Mouse (Mus musculus): ENCODE measurements at regions not wholly inside any gene's neighbourhood (a gene's known extent, or its start where the extent isn't known, plus 50 kb on each side); places are given as distances from the start of the nearest gene placed in this dataset.

DNA sequence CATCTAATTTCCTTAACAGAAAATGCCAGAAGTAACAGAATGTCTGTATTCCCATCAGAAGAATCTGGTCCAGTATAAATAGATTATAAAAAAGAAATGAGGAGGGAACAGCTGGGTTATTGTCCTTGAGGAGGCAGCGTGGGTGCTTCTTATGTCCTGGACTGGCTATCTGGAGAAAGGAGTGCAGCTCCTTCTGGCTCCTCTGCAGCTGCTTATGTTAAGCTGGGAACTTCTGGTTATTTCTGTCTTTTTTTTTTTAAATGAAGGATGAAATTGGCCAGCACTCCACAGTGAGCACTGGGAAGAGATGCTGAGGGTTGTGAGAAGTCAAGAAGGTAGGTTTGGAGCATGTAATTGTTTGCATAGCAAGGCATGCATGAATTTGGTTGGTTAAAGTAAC is 441.5 kb downstream of the Ebf1 start:
- ATAC-seq, result no peak

DNA sequence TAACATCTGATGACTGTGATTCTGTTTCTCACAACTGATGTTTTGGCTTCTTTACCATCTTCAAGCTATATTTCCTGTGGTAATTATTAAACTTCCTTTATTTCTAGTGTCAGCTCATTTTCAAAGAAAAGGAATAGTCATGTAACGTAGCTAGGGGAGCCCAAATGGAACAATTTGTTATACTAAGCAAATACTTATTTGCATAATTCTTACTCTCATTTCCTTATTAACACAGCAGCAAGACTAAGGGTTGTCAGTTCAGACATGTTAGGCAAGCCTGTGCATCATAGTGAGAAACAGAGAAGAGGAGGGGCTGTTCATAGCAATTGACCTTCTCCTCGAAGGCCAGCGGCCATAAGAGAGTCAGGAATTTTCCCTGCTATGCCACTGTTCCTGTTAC is 449.5 kb downstream of the Ebf1 start:
- ATAC-seq, result no peak

DNA sequence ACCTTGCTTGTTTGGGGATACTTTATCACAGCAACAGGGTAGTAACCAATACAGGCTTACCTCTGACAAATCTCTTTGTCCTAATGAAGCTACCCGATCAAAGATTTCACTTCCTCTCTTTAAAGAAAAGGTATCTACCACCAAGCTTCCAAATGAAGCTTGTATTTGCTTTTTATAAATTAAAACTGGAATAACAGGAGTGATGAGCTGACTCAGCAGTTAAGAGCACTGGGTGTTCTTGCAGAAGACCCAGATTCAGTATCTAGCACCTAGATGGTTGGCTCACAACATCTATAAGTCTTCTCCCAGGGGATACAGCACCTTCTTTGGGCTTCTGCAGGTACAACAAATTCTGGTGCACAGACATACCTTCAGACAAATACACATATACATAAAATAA is 453.2 kb downstream of the Ebf1 start:
- no peak for ATAC-seq

DNA sequence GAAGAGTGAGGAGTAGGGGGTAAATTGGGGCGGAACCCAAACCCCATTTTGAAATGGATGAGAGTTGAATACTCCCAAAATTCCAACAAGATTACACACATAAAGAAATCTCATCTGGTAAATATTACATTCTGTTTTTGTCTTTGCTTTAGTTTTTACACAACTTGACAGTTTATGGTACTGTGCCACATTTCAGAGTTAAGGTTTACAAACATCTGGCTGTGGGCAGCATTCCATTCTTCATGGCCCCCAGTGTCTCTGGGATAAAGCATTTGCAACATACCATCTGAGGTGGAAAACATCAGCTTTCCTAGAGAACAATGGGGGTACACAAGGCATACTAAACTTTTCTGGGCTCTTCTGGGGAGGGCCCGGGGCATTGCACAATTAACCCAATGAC is 454.1 kb downstream of the Ebf1 start:
- no peak for ATAC-seq

DNA sequence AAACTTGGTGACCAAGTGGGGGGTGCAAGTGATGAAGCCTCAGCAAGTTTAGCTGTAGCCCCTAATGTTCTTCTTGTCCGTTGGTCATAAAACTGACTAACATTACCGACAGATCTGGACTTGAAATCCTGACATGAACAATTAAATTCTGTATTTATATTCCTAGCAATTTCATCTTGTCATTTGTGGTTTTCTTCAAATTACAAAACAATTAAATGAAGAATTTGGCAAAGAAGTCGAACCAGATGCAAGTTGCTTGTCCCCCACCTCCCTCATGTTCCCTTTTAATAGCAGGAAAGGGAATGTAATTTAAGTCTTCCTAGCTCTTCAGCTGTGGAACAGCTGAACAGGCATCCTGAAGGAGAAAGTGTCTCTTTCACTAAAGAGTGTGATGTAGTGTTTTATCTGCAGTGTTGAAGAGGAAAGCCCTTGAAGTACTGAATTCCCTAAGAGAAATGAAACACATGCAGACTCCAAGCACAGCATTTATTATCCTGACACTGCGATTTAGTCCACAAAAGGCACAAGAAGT is 467.5 kb downstream of the Ebf1 start:
- no peak for ATAC-seq

DNA sequence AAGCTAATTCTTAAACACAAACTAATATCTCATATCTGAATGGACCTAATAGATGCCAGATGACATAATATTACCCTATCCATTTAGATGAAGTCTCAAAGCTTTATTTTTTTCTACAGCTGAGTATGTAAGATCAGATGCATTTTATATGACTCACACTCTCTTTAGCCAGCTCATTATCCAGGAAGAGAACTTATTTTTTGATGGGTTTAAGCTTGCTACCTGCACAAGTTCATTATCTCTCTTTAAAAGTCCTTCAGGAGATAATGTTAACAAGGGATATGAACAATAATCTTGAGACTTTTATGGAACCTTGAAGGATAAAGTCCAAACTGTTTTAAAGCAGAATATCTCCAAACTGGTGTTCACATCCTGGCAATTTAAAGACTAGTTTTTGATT is 468.0 kb downstream of the Ebf1 start:
- no peak for ATAC-seq

DNA sequence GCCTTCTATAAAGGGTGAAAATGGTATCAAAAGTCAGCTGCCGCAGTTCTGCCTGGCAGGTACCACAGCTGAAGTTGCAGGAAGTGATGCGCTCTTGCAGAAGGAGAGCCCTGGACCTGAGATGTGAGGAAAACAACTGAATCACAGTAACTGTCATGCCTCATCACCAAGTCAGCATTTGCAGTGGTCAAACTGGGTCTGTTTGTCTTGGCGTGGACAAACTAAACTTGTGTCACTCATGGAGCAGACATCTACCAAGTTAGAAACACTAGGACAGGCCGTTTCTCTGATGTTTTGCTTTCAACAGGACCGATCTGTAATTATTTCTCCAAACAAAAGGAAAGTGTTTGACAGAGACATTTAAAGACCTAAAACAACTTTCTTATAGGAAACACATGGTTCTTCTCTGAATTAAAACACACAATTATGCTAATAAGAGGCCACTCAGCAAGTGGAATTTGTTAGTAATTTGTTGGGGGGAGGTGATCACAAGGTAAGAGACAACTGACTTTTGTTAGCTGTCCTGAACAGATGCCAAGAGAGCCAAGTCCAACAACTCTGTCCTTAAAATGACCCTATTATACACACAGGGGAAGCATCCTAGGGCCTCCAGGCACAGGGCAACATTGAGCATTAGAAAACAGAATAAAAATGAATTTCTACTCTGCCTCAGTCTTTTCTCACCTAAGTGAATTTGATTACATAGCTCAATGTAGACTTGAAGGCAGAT is 470.2 kb downstream of the Ebf1 start:
- ATAC-seq, result no peak

DNA sequence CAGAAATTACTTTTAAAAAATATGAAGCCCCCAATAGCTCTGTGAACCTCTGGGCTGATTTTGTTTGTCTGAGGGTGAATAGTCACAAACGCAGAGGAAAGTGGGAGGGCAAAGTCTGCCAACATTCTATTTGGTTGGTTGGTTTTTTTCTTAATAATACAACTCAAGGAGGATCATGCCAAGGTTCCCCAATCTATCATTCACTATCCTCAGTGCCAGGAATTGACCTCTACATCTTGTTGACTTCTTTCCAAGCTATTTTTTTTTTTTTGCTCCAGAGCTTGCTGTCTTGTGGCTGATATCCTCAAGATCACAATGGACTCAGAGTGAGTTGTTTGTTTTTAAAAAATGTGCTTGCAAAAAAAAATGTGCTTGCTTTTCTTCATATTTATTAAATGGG is 471.2 kb downstream of the Ebf1 start:
- ATAC-seq, result no peak

DNA sequence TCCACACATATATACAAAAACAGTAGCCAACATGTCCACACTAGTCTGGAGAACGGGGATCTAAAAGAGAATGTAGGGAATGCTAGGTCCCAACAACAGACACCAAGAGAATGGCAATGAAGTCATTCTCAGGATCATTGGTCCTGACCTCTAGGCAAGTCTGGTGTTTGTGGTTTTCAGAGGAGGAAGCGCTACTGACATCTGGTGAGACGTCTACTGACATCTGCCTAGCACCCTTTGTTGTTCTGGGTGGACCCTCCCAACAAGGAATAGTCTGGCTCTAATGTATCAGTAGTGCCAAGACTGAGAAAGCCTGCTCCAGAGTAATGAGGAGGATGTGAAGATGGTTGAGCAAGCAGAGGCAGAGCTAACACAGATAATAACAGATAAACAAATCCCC is 472.4 kb downstream of the Ebf1 start:
- ATAC-seq, result no peak

DNA sequence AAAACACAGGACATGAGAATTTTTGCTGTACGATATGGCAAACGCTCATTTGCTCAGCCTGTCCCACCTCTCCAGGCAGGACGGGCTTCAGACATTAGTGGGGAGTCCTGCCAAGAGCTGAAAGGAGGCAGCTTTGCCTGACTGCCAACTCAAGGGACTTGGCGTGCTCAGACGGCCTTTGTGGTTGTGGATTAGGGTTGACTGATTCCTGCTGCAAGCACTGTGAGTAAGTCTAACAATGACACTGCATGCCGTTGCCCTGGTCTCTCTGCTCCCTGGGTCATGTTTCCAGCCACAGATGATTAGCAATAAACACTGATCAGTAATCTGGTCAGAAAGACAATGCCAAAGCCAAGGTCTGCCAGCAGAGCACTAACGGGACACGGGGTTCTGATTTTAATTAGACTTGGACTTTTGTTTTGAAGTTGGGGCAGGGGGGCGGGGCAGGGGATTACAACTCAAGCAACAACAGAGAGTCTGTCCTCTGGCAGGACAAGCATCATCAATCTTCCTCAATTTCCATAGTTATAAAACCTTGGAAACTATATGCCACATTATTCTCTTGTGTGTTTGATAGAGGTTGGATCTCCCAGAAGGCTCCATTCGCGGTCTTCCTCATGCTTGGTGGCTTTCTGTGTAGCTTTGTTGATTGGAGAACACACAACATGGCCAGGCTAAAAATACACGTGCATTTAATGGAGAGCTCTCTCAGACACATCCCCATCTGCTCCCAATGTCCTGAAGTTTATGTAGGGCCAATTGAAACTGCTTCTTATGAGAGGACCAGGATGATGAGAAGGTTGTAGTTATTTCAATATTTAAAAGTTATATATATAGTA is 486.6 kb downstream of the Ebf1 start:
- no peak for ATAC-seq

DNA sequence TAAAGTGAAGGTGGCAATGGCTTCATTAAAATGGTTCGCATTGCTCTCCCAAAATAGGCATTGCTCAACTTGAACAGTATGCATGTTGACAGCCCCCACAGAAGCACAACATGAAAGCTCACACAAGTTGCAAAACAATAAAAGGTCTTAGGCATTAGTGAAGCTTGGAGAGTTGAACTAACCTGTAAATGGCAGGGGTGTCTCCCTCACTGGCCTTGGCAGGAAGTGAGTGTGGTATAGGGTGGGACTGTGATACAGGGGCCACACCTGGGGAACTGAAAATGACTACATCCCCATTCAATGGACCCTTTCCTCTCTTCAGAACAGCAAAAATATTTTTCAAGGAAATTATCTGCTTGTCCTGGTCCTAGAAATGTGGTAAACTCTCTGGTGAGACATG is 499.6 kb downstream of the Ebf1 start:
- ATAC-seq, result no peak

DNA sequence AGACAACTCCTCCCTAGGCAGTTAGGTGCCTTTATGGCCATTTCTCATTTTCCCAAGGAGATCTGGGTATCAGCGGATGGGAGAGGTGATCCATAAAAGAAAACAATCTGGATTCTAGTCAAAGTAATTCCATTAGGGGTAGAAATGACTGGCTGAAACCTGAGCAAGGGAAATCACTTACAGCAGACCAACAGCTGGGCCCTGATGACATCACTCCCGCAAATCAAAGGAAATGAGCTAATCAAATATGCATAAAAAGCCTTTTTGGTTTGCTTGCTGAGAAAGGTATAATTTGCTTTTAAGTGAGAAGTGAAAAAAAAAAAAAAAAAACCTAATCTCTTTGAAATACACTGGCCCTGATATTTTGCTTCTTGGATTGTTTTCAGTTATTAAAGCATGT is 506.2 kb downstream of the Ebf1 start:
- ATAC-seq, result no peak

DNA sequence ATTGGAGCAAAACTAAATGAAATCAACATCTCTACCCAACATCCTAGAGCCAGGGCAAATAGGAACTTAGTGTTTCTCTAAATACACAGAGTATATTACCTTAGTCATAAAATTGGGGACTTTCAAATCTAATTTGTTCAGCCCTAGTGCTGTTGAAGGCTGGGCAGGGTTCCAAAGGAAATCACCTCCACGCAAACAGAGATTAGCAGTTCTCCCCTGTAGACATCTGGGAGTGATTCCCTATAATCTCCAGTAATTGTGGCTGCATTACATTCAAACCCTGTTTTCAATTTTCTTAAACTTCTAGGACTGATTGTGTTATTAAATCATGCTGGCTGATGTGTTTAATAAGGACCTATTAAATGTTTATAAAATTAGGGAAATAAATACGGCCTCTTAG is 519.7 kb downstream of the Ebf1 start:
- no peak for ATAC-seq

DNA sequence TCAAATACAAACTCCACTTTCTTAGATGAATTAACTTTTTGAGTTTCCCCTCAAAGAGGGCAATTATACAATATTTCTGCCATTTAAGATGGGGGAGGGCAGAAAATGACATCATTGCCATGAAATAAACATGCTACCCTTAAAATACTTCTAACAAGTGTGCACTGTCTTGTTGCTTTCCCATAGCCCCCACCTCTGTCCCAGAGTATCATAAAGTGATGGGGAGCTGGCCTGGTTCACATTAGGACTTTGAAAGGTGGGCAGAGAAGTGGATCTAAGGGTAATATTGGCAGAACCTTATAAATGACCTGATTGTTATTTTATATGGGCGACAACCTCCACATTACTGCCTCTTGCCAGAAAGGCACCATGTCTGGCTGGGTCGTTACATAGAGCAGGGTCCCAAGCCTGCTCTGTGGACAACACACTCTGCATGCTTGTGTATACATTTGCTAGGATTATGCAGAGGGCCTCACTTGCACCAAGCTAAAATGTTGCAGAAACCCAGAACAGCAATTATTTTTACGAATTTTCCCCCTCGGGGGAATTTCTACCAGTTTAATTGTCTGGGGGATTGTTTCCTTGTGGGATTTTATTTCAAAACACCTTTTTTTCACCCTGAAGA is 521.3 kb downstream of the Ebf1 start:
- no peak for ATAC-seq

DNA sequence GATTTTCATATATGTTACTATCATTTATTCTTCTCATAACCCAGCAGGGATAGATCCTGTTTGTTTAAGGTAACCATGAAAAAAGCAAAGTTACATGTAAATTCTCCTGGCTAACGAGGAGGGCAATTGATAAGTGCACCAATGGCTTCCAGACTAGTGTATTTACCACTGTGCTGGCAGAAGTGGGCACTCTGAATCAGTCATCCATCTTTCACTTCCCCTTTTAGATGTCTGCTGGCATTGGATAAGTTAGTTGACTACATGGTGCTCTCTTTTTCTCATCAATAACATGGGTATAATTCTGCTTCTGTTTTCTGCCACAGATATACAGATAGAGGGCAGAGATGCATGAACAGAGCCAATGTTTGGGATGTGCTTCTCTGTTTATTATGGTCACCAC is 523.4 kb downstream of the Ebf1 start:
- ATAC-seq, result no peak

DNA sequence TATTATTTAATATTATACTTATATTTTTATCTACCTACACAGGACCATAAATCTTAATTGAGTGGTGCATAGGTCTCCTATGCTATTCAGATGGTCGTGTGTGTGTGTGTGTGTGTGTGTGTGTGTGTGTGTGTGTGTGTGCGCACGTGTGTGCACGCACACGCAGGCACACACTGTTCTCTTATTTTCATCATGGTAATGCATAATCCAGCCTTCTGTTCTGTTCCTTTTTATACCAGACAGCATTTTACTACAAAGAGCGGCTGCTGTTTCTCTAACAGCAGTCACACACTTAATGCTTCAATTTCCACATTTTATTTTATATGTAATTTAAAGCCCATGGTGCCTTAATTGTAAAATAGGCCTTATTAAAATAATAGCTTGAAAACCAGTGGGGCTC is 537.0 kb downstream of the Ebf1 start:
- no peak for ATAC-seq

DNA sequence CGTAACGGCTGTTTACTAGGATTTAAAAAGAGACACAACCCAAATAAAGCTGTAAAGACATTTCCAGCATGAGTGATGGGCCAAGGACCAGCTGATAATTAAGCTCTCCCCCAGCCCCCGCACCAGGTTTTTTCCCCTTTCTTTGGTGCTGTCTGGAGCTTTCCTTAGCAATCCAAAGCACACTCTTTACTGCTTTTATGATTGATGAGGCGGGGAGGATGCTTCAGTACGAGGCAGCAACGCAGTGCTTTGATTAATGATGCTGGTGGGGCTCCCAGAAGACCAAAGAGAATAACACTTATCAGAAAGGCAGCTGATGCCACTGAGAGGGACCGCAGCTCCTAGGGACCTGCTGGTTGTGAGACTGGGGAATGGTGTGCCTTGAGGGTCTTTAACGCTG is 537.4 kb downstream of the Ebf1 start:
- no peak for ATAC-seq

DNA sequence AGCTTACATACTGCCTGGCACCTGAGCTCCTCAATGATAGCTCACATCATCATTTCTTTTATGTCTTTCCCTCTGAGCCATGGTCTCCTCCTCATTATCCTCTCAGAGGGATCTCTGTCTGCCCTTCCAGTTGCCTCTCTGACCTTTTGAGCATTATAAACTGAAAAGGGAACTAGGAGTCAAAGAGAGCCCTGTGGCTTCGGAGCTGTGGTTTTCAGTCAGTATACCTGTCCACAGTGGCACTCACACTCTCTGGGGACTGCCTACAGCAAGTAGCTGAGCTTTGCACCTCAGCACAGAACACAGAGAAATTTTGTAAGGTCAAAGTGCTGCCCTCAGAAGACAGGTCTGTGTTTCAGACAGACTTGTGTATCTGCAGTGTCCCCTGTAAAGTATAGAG is 538.7 kb downstream of the Ebf1 start:
- ATAC-seq, result no peak

DNA sequence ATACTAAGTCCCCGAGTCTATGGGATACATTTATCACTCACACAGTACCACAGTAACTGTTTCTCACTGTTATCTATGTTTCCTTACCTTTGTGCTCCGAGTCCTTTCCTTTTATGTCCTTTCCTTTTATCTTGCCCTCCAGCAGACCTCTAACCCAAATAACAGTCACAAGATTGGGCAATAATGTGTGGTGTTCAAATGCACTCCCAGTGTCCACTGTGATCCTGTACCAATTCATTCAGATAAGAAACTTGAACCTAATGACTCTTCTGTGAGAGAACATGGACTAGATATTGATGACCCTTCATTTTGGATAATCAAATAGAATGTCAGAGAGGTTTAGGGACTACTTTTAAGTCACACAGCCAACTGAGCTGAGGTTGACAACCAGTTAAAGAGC is 541.2 kb downstream of the Ebf1 start:
- ATAC-seq, result no peak

DNA sequence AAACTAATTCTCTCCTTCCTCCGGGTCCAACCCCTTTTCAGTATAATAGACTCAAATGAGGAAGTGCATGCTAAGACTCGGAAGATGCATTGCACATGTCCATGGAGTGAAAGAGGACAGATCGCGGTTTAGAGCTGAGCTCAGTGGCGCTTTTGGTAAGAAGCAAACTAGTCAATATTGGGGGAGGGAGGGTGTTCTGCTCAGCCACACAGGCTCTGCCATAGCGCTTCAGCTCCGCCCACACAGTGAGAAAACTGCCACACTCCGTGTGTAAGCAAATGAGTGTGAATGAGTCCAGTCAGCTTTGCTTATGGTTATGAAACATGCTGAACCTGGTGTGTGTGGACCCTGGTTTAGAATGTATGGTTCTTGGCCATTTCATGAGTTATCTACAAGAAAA is 543.8 kb downstream of the Ebf1 start:
- no peak for ATAC-seq

DNA sequence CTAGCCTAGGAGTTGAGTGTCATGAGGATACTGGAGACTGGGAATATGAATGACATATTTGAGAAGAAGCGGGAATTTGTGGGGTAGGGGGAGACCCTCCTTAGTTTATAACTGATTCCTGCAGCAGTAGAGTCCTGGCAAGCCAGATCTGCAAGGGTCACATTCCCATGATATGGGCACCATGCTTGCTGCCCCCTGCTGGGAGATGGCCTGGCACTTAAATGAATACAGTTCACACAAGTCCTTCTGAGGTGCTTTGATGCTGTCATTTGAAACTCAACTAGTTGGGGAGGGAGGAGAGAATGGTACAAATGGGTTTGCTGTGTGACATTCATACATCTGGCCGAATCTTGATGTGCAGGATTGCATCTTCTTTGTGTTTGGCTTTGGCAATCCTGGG is 556.4 kb downstream of the Ebf1 start:
- ATAC-seq, result no peak

DNA sequence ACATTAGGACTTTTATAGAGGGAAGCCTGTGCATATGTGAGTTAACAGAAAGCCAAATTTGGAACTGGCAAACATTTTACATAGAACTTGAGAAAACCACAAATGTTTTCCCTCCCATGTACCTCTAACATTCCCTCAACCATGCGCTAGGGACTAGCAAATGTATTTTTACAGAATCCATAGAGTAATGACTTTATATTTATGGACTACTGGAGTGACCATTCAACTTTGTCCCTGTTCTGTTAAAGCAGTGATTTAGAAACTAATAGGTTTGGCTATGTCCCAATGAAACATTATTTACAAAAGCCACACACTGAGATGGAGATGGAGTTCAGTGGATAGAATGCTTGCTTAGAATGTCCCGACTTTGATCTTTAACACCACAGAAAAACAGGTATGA is 557.0 kb downstream of the Ebf1 start:
- no peak for ATAC-seq

All from CD4-positive, CD25-positive, alpha-beta regulatory T cell, adult 4 months (primary cell).